Mouse (Mus musculus): Measurements from ENCODE around the gene Cacna1b. TPM values are rescaled to one million over a fixed set of nuclear protein-coding genes. Genes with fewer than 3 reads are reported as not detected.

Gene Cacna1b
- polyA plus RNA-seq, 1 experiment from 2014 or later = 0.13 TPM

DNA sequence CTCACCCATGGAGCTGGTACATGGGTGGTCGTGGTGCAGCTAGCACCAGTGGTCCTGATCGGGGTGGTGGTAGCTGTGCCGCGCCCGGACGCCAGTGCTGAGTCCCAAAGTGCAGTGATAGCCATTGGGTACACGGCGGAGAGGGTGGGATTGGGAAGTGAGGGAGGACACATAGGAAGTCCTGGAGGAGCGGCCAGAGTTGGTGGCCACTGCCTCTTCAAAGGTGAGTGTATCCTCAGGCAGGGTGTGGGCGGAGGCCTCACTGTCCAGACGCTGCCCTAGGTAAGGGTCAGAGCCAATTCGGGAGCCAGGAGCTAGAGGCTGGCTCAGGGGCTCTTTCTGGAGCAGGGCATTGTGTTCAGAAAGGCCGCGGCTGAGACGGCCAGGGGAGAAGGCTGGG lies 156.4 kb downstream of the Cacna1b start:
- H3K27ac ChIP-seq (ENCODE audit: low read length) = no peak overlapping the region
- H3K9ac ChIP-seq (ENCODE audit: low read length) = no peak overlapping the region
- ATAC-seq (replicated peaks; ENCODE audit: extremely low read depth, insufficient read depth, low FRiP score) = no peak
- no peaks in the 10 kb centered on the region for H3K36me3 ChIP-seq (ENCODE audit: control insufficient read depth, insufficient read depth)
- WGBS = 85% methylated on average over 15 of the region's 15 CpGs
- no peaks in the 10 kb centered on the region for H3K4me1 ChIP-seq (ENCODE audit: control insufficient read depth, insufficient read depth, low read length)
- H3K9me3 ChIP-seq (replicated peaks; ENCODE audit: control insufficient read depth, low read length) = no peaks in the 10 kb centered on the region
- H3K4me2 ChIP-seq (ENCODE audit: low read depth, low read length) = no peak overlapping the region
- H3K27me3 ChIP-seq (ENCODE audit: control insufficient read depth, insufficient read depth, low read length) = peaks cover 12% of the 10 kb centered on the region; the same call in 1 of the 2 replicates
- H3K4me3 ChIP-seq (ENCODE audit: low read length) = no peak overlapping the region

DNA sequence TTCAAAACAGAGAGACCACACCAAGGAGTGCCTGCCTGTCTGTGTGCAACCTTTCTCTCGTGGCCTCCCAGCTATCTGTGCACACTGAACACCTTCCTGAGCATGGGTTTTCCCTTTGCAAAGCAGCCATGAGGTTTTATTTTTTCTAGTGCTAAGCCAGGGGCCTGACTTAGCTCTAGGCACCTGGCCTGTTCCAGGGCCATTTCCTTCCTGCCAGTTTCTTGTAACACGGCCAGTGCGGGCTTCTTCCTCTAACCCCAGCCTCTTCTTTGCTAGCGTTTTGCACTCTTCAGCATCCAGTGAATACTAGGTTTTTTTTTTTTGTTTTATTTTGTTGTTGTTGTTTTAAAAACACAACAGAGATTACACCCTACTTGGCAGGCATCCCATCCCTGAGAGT lies 157.9 kb downstream of the Cacna1b start:
- H3K9ac ChIP-seq (ENCODE audit: low read length) = no peak overlapping the region
- WGBS = 51% methylated on average over 4 of the region's 4 CpGs
- H3K9me3 ChIP-seq (replicated peaks; ENCODE audit: control insufficient read depth, low read length) = no peaks in the 10 kb centered on the region
- no peaks in the 10 kb centered on the region for H3K36me3 ChIP-seq (ENCODE audit: control insufficient read depth, insufficient read depth)
- no peak overlapping the region for H3K4me2 ChIP-seq (ENCODE audit: low read depth, low read length)
- peak; percentile 45; the same call in 1 of the 2 replicates for ATAC-seq (replicated peaks; ENCODE audit: extremely low read depth, insufficient read depth, low FRiP score)
- no peaks in the 10 kb centered on the region for H3K4me1 ChIP-seq (ENCODE audit: control insufficient read depth, insufficient read depth, low read length)
- H3K27ac ChIP-seq (ENCODE audit: low read length) = no peak overlapping the region
- peaks cover 12% of the 10 kb centered on the region; the same call in 1 of the 2 replicates for H3K27me3 ChIP-seq (ENCODE audit: control insufficient read depth, insufficient read depth, low read length)
- no peak overlapping the region for H3K4me3 ChIP-seq (ENCODE audit: low read length)

DNA sequence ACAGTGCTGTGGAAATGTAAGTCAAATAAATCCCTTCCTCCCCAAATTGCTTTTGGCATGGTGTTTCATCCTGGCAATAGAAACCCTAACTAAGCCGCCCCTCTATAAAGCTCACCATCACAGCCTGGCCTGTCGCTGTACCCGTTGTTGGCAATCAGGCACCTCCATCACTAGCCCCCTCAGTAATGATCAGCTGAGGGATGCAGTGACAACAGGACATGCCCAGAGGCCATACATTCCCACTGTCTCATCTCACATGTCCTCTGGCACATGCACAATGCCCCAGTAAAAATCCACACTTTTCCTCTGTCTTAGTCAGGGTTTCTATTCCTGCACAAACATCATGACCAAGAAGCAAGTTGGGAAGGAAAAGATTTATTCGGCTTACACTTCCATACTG lies 173.5 kb downstream of the Cacna1b start:
- Histone ChIP-seq H3K4me3 (ENCODE audit: low read length) (no peak overlapping the region), H3K9ac (ENCODE audit: low read length) (no peak overlapping the region), H3K27ac (ENCODE audit: low read length) (no peak overlapping the region), H3K36me3 (ENCODE audit: control insufficient read depth, insufficient read depth) (no peaks in the 10 kb centered on the region), H3K27me3 (ENCODE audit: control insufficient read depth, insufficient read depth, low read length) (no peaks in the 10 kb centered on the region), H3K9me3 (replicated peaks; ENCODE audit: control insufficient read depth, low read length) (peaks cover 5% of the 10 kb centered on the region; the same call in 1 of the 2 replicates), H3K4me1 (ENCODE audit: control insufficient read depth, insufficient read depth, low read length) (no peaks in the 10 kb centered on the region), H3K4me2 (ENCODE audit: low read depth, low read length) (no peak overlapping the region)
- 77% methylated on average over 4 of the region's 4 CpGs for WGBS
- no peak for ATAC-seq (replicated peaks; ENCODE audit: extremely low read depth, insufficient read depth, low FRiP score)

GRCm38 (mm10) chr2:24587999-24588398 lies 175.0 kb downstream of the Cacna1b start:
- Histone ChIP-seq H3K36me3 (ENCODE audit: control insufficient read depth, insufficient read depth) (no peaks in the 10 kb centered on the region), H3K9ac (ENCODE audit: low read length) (no peak overlapping the region), H3K27ac (ENCODE audit: low read length) (no peak overlapping the region), H3K27me3 (ENCODE audit: control insufficient read depth, insufficient read depth, low read length) (no peaks in the 10 kb centered on the region), H3K4me1 (ENCODE audit: control insufficient read depth, insufficient read depth, low read length) (no peaks in the 10 kb centered on the region), H3K9me3 (replicated peaks; ENCODE audit: control insufficient read depth, low read length) (peaks cover 6% of the 10 kb centered on the region; the same call in 1 of the 2 replicates), H3K4me3 (ENCODE audit: low read length) (no peak overlapping the region), H3K4me2 (ENCODE audit: low read depth, low read length) (no peak overlapping the region)
- ATAC-seq (replicated peaks; ENCODE audit: extremely low read depth, insufficient read depth, low FRiP score) = no peak

DNA sequence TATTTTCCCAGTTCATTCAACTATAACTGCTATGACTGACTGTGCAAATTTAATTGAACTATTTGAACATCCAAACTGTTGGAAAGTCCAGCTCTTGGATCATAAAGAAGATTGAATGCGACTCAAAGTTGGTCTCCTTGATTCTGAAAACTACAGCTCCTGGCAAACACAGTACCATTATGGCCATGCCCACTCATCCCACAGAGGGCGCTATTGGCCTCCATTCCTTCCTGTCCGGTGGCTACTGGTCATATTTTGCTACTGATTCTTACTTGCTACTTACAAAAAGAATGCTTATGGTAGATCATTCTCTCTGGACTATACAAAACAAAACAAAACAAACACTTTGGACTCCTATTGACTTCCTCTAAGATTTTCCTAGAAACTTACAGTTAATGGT lies 188.3 kb downstream of the Cacna1b start:
- Histone ChIP-seq H3K4me2 (ENCODE audit: low read depth, low read length) (no peak overlapping the region), H3K27me3 (ENCODE audit: control insufficient read depth, insufficient read depth, low read length) (peaks cover 3% of the 10 kb centered on the region; the same call in 1 of the 2 replicates), H3K36me3 (ENCODE audit: control insufficient read depth, insufficient read depth) (no peaks in the 10 kb centered on the region), H3K27ac (ENCODE audit: low read length) (no peak overlapping the region), H3K4me1 (ENCODE audit: control insufficient read depth, insufficient read depth, low read length) (no peaks in the 10 kb centered on the region; the same call in 1 of the 2 replicates), H3K4me3 (ENCODE audit: low read length) (no peak overlapping the region), H3K9me3 (replicated peaks; ENCODE audit: control insufficient read depth, low read length) (no peaks in the 10 kb centered on the region), H3K9ac (ENCODE audit: low read length) (no peak overlapping the region)
- WGBS = 18% methylated on average over 3 of the region's 3 CpGs
- ATAC-seq (replicated peaks; ENCODE audit: extremely low read depth, insufficient read depth, low FRiP score) = no peak

- Histone ChIP-seq H3K9ac (ENCODE audit: low read length) (no peak overlapping the region), H3K36me3 (ENCODE audit: control insufficient read depth, insufficient read depth) (no peaks in the 10 kb centered on the region), H3K4me3 (ENCODE audit: low read length) (no peak overlapping the region), H3K4me1 (ENCODE audit: control insufficient read depth, insufficient read depth, low read length) (no peaks in the 10 kb centered on the region; the same call in 1 of the 2 replicates), H3K27ac (ENCODE audit: low read length) (no peak overlapping the region), H3K9me3 (replicated peaks; ENCODE audit: control insufficient read depth, low read length) (no peaks in the 10 kb centered on the region), H3K4me2 (ENCODE audit: low read depth, low read length) (no peak overlapping the region), H3K27me3 (ENCODE audit: control insufficient read depth, insufficient read depth, low read length) (no peaks in the 10 kb centered on the region; the same call in none of the 2 replicates)
- peak; percentile 65; the same call in 1 of the 2 replicates for ATAC-seq (replicated peaks; ENCODE audit: extremely low read depth, insufficient read depth, low FRiP score)
- 65% methylated on average over 1 of the region's 1 CpGs for WGBS
These were observed 192.0 kb downstream of the Cacna1b start for GRCm38 (mm10) chr2:24570917-24571316.

DNA sequence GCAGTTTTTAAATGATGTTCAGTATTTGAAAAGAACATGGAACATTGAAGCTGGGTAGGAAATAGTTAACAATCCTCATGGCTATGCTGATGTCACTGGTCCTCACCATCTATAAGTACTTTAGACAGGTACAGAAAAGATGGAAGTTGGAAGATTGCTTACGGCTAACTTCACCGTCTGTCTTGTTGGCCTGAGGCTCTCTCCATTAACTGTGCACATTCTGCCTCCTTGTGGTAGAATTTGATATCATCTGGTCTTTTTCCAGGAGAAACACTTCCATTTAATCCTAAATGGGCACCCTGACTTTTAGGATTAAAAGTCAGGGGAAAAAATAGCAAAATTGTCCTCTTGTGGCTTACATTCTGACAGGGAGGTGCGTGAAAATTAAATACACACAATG lies 194.4 kb downstream of the Cacna1b start:
- Histone ChIP-seq H3K4me3 (ENCODE audit: low read length) (no peak overlapping the region), H3K4me2 (ENCODE audit: low read depth, low read length) (no peak overlapping the region), H3K9ac (ENCODE audit: low read length) (no peak overlapping the region), H3K4me1 (ENCODE audit: control insufficient read depth, insufficient read depth, low read length) (no peaks in the 10 kb centered on the region; the same call in 1 of the 2 replicates), H3K9me3 (replicated peaks; ENCODE audit: control insufficient read depth, low read length) (no peaks in the 10 kb centered on the region), H3K27ac (ENCODE audit: low read length) (no peak overlapping the region), H3K27me3 (ENCODE audit: control insufficient read depth, insufficient read depth, low read length) (no peaks in the 10 kb centered on the region; the same call in none of the 2 replicates), H3K36me3 (ENCODE audit: control insufficient read depth, insufficient read depth) (no peaks in the 10 kb centered on the region)
- ATAC-seq (replicated peaks; ENCODE audit: extremely low read depth, insufficient read depth, low FRiP score) = no peak
- WGBS = 6% methylated on average over 3 of the region's 3 CpGs

DNA sequence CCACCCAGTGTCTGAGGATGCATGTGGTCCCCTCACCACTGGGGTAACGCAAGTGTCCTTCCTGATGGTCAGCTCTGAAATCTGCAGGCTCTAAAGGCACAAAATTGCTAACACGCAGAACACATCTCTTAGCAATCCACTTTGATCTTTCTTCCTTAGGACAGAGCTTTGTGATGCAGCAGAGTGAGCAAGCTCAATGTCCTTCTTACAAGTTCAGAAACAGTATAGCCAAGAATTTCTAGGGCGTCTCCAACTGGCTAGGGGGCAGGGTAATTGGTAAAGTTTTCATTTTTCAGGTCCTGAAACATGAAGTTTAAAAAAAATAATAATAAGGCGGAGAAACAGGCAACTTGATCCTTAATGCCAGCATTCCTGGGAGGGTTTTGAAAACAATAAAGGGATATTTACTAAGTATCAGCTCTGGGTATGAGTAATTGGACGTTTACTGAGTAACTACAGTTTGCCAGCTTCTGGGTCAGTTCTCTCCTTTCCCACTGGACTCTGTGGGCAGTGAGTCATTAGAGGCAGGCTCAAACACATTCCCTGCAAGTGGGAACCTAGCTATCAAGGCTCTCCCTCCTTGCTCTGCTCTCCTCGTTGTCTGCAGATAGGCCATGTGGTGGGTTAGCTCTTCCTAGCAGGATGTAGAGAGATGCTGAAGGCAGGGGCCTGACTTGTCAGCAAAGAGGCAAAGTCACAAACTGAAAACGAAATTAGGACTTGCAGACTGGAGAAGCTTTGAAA lies 200.2 kb downstream of the Cacna1b start:
- 67% methylated on average over 7 of the region's 7 CpGs for WGBS

GRCm38 (mm10) chr2:24561946-24562345 lies 201.0 kb downstream of the Cacna1b start:
- no peaks in the 10 kb centered on the region for H3K36me3 ChIP-seq (ENCODE audit: control insufficient read depth, insufficient read depth)
- H3K4me3 ChIP-seq (ENCODE audit: low read length) = no peak overlapping the region
- H3K4me2 ChIP-seq (ENCODE audit: low read depth, low read length) = no peak overlapping the region
- no peak for ATAC-seq (replicated peaks; ENCODE audit: extremely low read depth, insufficient read depth, low FRiP score)
- H3K27ac ChIP-seq (ENCODE audit: low read length) = no peak overlapping the region
- no peak overlapping the region for H3K9ac ChIP-seq (ENCODE audit: low read length)
- no peaks in the 10 kb centered on the region for H3K9me3 ChIP-seq (replicated peaks; ENCODE audit: control insufficient read depth, low read length)
- 74% methylated on average over 6 of the region's 6 CpGs for WGBS
- H3K27me3 ChIP-seq (ENCODE audit: control insufficient read depth, insufficient read depth, low read length) = no peaks in the 10 kb centered on the region
- peaks cover 3% of the 10 kb centered on the region for H3K4me1 ChIP-seq (ENCODE audit: control insufficient read depth, insufficient read depth, low read length)

More for the DNA sequence above, 200.2 kb downstream of the Cacna1b start:
- no peak for ATAC-seq (replicated peaks; ENCODE audit: extremely low read depth, insufficient read depth, low FRiP score)
- H3K9ac ChIP-seq (ENCODE audit: low read length) = no peak overlapping the region
- H3K4me1 ChIP-seq (ENCODE audit: control insufficient read depth, insufficient read depth, low read length) = no peaks in the 10 kb centered on the region
- H3K9me3 ChIP-seq (replicated peaks; ENCODE audit: control insufficient read depth, low read length) = no peaks in the 10 kb centered on the region
- no peak overlapping the region for H3K4me3 ChIP-seq (ENCODE audit: low read length)
- no peaks in the 10 kb centered on the region for H3K27me3 ChIP-seq (ENCODE audit: control insufficient read depth, insufficient read depth, low read length)
- H3K27ac ChIP-seq (ENCODE audit: low read length) = no peak overlapping the region
- no peak overlapping the region for H3K4me2 ChIP-seq (ENCODE audit: low read depth, low read length)
- H3K36me3 ChIP-seq (ENCODE audit: control insufficient read depth, insufficient read depth) = no peaks in the 10 kb centered on the region
